Mouse (Mus musculus) embryonic facial prominence, embryonic 15.5 days (tissue): ENCODE results near the gene Palmd. TPM values are rescaled to one million over a fixed set of nuclear protein-coding genes. Genes with fewer than 3 reads are reported as not detected.

Experiments used
- ATAC-seq: fragments of 200-750 bp; cut with Nextera tagmentation; 2 replicates; pipeline ENCODE4 v1.8.0; 2017; ENCODE audit warnings: low read depth, moderate TSS enrichment; ENCODE audit not compliant: insufficient number of reproducible peaks, low FRiP score, low TSS enrichment
- H3K27ac ChIP-seq: fragments of 300-500 bp; sonication (generic); replicated peaks from 2 replicates; pipeline ENCODE4 v1.5.1; 2015; ENCODE audit warnings: mild to moderate bottlenecking, inconsistent platforms
- H3K27me3 ChIP-seq: fragments of 300-500 bp; sonication (generic); 2 replicates; pipeline ENCODE4 v1.6.1; 2015; ENCODE audit warnings: inconsistent platforms
- H3K36me3 ChIP-seq: fragments of 300-500 bp; sonication (generic); 2 replicates; pipeline ENCODE4 v1.6.1; 2015; ENCODE audit warnings: mild to moderate bottlenecking, inconsistent platforms
- H3K4me1 ChIP-seq: fragments of 300-500 bp; sonication (generic); 2 replicates; pipeline ENCODE4 v1.6.1; 2015; ENCODE audit warnings: inconsistent platforms
- H3K4me2 ChIP-seq: fragments of 300-500 bp; sonication (generic); replicated peaks from 2 replicates; pipeline ENCODE4 v1.6.1; 2015; ENCODE audit warnings: mild to moderate bottlenecking, inconsistent platforms
- H3K4me3 ChIP-seq: fragments of 300-500 bp; sonication (generic); replicated peaks from 2 replicates; pipeline ENCODE4 v1.5.1; 2015; ENCODE audit warnings: mild to moderate bottlenecking, inconsistent platforms
- H3K9ac ChIP-seq: fragments of 300-500 bp; sonication (generic); 2 replicates; pipeline ENCODE4 v1.6.1; 2015; ENCODE audit warnings: inconsistent platforms
- H3K9me3 ChIP-seq: fragments of 300-500 bp; sonication (generic); replicated peaks from 2 replicates; pipeline ENCODE4 v1.6.1; 2016; ENCODE audit warnings: inconsistent platforms
- WGBS: fragments of 180-500 bp; shearing (Covaris S2); methylation state at CpG from one replicate; pipeline ENCODE4 v1.1.7; 2015; 5-methylcytosine and 5-hydroxymethylcytosine counted together
- polyA plus RNA-seq: library from polyadenylated mRNA; unstranded; fragments of >200 nt; fragmentation: Nextera tagmentation; extraction: Ambion mirVana; gene quantifications from 2 replicates; pipeline ENCODE4 v1.2.1, GENCODE M21; 2015

The Palmd gene
- polyA plus RNA-seq, 1 experiment from 2014 or later = 22.3 TPM

GRCm38 (mm10) chr3:116892206-116892563 is 76.6 kb downstream of the Palmd start:
- no peaks in the 10 kb centered on the region for H3K27me3 ChIP-seq
- WGBS = 91% methylated on average over 6 of the region's 6 CpGs
- ATAC-seq = no peak
- no peaks in the 10 kb centered on the region for H3K36me3 ChIP-seq
- H3K27ac ChIP-seq = no peak overlapping the region
- H3K9me3 ChIP-seq = no peaks in the 10 kb centered on the region
- no peak overlapping the region for H3K4me3 ChIP-seq
- H3K4me1 ChIP-seq = no peaks in the 10 kb centered on the region
- H3K4me2 ChIP-seq = no peak overlapping the region
- no peak overlapping the region for H3K9ac ChIP-seq

DNA sequence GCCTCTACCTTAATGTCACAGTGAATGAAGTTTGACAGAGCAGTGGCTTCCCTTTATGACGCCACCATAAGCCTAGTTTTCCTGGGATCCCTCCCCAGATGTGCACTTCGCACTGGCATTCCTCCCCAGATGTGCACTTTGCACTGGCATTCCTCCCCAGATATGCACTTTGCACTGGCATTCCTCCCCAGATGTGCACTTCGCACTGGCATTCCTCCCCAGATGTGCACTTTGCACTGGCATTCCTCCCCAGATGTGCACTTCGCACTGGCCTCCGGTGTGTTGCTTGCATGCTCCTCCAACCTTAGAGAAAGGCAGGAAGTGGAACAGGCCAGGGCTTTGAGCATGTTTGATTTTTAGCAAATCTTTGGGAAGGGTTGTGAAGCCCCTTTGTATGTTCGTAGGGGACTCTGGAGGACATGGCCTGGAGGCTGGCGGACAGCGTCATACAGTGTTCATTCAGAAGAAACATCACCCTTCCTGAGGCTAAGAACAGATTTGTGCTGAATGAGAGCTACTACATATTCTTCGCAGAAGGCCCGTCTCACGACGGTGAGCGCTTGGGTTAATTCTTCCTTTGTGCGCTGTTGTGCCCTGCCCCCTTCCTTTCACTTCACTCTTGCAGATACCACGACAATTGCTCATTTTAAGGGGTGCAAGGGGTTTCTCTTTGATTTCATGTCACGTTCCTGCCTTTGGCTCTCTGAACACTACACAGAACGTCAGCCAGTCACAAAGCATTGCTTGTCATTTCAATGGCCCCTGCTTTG is 77.2 kb downstream of the Palmd start:
- no peaks in the 10 kb centered on the region for H3K9me3 ChIP-seq
- H3K27ac ChIP-seq = no peak overlapping the region
- 65% methylated on average over 17 of the region's 17 CpGs for WGBS
- no peak overlapping the region for H3K4me2 ChIP-seq
- no peak overlapping the region for H3K4me3 ChIP-seq
- no peak for ATAC-seq
- H3K9ac ChIP-seq = no peak overlapping the region
- no peaks in the 10 kb centered on the region for H3K4me1 ChIP-seq
- H3K27me3 ChIP-seq = no peaks in the 10 kb centered on the region
- no peaks in the 10 kb centered on the region for H3K36me3 ChIP-seq

- Histone ChIP-seq H3K36me3 (no peaks in the 10 kb centered on the region), H3K4me2 (no peak overlapping the region), H3K27ac (no peak overlapping the region), H3K4me3 (no peak overlapping the region), H3K9me3 (no peaks in the 10 kb centered on the region), H3K4me1 (no peaks in the 10 kb centered on the region), H3K9ac (no peak overlapping the region), H3K27me3 (no peaks in the 10 kb centered on the region)
- ATAC-seq = no peak
- 94% methylated on average over 4 of the region's 4 CpGs for WGBS
Measured at GRCm38 (mm10) chr3:116890576-116890975, 78.2 kb downstream of the Palmd start.

GRCm38 (mm10) chr3:116889358-116889757 is 79.4 kb downstream of the Palmd start:
- 83% methylated on average over 7 of the region's 7 CpGs for WGBS
- Histone ChIP-seq H3K9ac (no peak overlapping the region), H3K9me3 (no peaks in the 10 kb centered on the region), H3K27ac (no peak overlapping the region), H3K4me1 (no peaks in the 10 kb centered on the region), H3K4me3 (no peak overlapping the region), H3K36me3 (no peaks in the 10 kb centered on the region), H3K4me2 (no peak overlapping the region), H3K27me3 (no peaks in the 10 kb centered on the region)
- no peak for ATAC-seq

- no peaks in the 10 kb centered on the region for H3K36me3 ChIP-seq
- no peak for ATAC-seq
- H3K9me3 ChIP-seq = no peaks in the 10 kb centered on the region
- H3K4me2 ChIP-seq = no peak overlapping the region
- H3K27ac ChIP-seq = no peak overlapping the region
- no peaks in the 10 kb centered on the region for H3K4me1 ChIP-seq
- 91% methylated on average over 8 of the region's 8 CpGs for WGBS
- H3K4me3 ChIP-seq = no peak overlapping the region
- no peak overlapping the region for H3K9ac ChIP-seq
- no peaks in the 10 kb centered on the region for H3K27me3 ChIP-seq
Measured at GRCm38 (mm10) chr3:116884941-116885340, 83.8 kb downstream of the Palmd start.

DNA sequence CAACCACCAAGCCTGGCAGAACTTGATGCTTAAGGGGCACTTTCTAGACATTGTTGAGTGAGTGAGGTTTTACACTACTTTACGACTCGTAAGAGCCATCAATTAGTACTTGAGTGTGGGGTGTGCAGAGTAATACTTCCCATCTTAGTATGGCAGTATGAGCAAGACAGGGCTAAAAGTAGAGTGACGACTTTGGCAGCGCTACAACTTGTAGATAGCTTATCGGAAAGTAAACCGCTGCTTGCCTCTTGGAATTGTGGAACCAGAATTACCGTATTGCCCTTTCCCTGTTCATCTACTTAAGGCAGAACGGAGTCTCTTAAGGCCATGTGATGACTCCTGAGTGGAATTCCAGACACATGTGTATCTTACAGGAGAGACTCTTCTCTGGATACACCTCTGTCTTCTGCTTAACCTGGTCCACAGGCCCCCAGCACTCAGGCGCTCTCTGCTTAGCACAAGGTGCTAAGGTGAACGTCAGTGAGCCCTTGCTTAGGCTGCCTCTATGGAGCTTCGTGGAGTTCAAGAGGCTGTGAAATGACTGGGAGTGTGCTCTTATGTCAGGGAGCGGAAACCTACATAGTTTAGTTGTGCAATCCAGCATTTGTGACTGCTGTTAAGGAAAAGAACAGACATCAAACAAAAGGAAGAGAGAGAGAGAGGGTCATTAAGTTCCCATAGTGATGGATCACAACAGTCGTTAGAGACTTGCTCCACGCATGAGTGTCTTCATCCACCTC is 86.4 kb downstream of the Palmd start:
- Histone ChIP-seq H3K36me3 (no peaks in the 10 kb centered on the region), H3K9ac (no peak overlapping the region), H3K9me3 (no peaks in the 10 kb centered on the region), H3K4me3 (no peak overlapping the region), H3K4me1 (no peaks in the 10 kb centered on the region), H3K4me2 (no peak overlapping the region), H3K27me3 (no peaks in the 10 kb centered on the region), H3K27ac (no peak overlapping the region)
- ATAC-seq = no peak
- 93% methylated on average over 14 of the region's 14 CpGs for WGBS

GRCm38 (mm10) chr3:116870372-116870771 is 98.4 kb downstream of the Palmd start:
- no peak overlapping the region for H3K4me3 ChIP-seq
- no peak for ATAC-seq
- H3K9me3 ChIP-seq = no peaks in the 10 kb centered on the region
- H3K4me2 ChIP-seq = no peak overlapping the region
- no peak overlapping the region for H3K27ac ChIP-seq
- H3K36me3 ChIP-seq = no peaks in the 10 kb centered on the region
- no peaks in the 10 kb centered on the region for H3K4me1 ChIP-seq
- 33% methylated on average over 3 of the region's 3 CpGs for WGBS
- no peak overlapping the region for H3K9ac ChIP-seq
- H3K27me3 ChIP-seq = no peaks in the 10 kb centered on the region

Other genes starting within 250 kb of the Palmd start
- 23.3 and 23.5 TPM in 2 replicates for gene Agl, start 160.8 kb downstream of the Palmd start, polyA plus RNA-seq
- 16.9 and 18.9 TPM in 2 replicates for gene Frrs1, start 109.5 kb downstream of the Palmd start, polyA plus RNA-seq
- gene 4930455H04Rik, start 720 bp downstream of the Palmd start, polyA plus RNA-seq = not detected in 2 replicates